Mouse (Mus musculus) 3134 (cell line): ENCODE measurements around the gene Ajm1.

Experiments used
- DNase-seq: peaks from one replicate; pipeline ENCODE4 v3.0.0-alpha.2; 2011; ENCODE audit warnings: low spot score; ENCODE audit not compliant: insufficient read length; ENCODE audit errors: extremely low read depth

The Ajm1 gene

DNA sequence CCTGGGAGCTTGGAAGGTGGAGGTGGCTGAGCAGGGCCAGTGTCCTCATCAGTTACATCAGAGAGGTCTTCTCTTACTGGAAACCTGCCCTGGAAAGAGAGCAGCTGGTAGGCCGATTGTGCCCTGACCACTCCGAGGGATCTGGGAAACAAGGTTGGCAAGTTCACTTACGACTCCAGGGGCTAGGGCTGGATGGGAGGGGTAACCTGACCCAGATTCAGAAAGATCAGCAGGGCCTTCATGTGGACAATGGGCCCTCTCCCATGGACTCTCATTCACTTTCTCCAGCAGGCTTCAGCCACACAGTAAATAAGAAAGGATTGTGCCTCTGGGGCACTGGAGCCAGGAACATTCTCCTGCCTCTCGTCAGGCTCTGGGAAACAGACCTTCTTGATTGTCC, 3.3 kb upstream of the Ajm1 start:
- no peak for DNase-seq

DNA sequence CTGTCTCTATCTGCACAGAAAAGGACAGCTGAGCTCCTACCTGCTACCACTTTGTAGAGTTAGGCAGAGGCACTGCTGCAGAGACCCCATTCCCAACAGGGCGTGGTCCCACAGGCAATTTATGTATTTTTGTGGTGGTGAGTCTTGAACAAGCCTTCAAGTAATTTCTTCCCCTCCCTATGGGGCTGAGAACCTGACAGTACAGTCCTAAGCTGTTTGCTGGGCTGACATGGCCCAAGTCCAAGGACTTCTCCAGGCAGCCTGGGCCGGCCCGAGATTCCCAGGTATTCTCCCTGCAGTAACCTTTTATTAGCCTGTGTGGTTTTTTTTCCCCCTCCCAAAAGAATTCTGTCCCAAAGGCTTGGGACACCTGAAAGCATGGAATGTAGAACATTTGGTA, 2.6 kb upstream of the Ajm1 start:
- DNase-seq: no peak

DNA sequence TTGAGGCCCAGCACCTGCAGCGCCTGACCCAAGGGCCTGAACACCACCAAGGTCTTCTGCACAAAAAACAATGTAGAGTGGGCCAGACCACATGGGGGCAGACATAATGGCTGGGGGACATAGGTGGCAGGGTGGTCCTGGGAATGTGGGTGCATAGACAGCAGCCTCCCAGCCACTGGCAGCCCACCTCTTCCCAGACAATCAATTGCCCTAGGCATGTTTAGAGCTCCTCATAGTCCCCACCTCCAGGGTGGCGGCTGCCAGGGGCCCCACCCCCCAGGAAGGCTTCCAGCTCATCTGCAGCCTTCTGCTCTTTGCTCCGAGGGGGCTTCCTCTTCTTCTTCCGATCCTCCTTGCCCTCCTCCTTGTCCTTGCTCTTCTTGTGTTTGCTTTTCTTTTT, 2.0 kb upstream of the Ajm1 start:
- DNase-seq: no peak

DNA sequence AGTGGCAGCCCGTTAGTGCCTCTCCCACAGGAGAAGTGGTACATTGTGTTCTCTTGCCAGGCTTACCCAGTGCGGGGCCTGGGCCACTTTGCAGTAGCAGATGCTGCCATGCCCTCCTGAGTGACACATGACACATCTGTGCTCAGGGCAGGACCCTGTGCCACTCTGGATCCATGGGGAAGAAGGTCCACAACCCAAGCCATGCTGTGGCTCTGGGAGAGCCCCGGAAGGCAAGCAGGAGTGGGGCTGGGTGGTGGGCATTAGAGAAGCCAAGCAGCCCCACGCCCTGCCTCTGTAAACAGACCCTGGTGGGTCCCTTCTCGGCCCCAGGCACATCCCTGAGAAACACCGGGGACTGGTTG, 1.5 kb upstream of the Ajm1 start:
- no peak for DNase-seq

DNA sequence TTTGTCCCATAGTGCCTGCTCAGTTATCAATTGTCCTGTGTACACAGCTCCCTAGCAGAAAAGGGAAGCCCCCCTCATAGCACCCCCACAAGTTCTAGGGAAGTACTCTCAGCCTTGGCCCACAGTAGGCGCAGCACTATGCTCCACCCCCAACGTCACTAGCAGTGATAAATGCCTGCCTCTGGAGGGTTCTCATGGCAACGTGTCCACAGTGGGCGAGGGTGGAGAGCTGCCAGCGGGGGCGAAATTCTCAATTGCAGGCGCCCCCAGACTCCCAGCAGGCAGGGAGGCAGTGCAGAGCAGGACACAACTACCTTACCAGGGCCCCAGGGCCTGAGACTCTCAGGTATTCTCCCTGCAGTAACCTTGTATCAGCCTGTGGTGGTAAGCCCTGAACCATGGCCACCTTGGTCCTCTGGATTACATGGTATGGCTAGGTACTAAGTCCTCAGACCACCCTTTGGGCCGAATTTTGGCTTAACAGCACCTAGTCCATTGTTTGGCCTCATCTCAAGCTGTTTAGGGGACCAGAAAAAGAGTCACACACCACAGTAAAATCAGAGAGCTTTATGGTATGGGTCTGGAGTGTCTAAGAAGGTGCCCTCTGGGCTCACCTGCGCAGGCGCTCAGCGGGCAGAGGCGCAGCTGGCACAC, 1.0 kb upstream of the Ajm1 start:
- no peak for DNase-seq

DNA sequence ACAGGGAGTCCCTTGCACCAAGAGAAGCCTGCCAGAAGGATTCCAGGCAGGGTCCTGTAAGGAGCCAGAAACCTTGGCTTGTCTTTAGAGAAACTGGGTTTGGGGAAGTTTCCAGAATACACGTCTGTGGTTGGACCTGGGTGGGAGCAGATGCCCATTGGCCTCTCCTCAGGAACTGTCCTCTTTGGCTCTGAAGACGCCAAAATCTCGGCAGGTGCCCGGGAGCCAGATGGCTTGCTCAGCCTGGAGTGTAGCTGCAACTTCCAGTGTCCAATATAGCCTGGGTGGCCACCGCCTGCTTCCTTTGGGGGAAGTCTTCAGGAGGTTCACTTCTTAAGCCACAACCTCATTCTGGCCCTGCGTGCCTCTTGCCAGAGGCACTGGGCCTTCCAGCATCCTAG, 344 bp upstream of the Ajm1 start:
- no peak for DNase-seq

DNA sequence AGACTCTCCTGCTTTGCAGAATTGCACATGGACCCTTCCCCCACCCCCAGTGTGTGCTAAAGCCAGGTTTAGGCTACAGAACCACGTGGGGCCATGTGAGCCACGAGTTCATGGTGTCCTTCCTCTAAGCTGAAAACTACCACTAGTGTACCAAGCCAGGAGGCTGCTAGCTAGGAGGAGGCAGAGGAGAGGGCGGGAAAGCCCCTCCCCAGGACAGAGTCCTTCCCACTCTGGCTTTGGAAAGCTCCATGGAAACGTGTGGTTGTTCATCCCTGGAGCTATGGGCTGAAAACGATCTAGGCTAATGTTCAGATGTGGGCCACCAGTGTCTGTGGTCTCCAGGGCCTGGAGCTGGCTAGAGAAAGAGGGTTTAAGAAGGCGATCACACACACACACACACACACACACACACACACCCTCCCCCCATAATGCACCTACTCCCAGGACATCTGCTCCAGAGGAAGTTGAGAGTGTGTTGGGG, 896 bp downstream of the Ajm1 start:
- DNase-seq: no peak

DNA sequence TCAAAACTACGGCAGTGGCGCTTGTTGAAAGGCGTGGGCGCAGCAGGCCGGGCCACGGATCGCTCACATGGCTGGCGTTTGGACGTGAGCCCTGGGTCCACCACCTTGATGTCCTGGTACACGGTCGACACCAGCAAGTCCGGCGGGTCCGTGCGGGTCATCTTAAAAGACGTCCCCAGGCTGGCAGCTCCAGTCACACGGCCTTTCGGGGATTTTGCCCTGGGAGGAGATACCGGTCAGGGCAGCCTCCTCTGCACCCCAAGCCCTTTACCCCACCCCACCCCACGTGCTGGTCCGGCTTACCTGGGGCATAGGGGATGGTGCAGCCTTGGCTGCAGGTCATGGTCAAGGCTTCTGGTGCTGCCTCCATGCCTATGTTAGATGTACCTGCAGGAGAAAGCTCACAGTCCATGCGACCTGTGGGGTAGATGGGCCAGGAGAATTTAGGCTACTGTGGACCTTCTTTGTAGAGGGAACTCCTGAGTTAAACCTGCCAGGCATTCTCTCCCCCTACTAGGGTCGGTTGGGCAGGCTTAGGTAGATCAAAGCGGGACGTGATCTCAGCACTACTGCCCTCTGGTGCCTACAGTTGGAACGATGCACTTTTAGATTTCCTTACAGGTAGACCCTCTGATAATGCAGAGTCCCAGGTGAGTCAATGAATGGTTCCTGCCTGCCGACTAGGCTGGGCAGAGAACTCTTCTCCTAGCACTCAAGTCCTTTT, 1.7 kb downstream of the Ajm1 start:
- DNase-seq: no peak

DNA sequence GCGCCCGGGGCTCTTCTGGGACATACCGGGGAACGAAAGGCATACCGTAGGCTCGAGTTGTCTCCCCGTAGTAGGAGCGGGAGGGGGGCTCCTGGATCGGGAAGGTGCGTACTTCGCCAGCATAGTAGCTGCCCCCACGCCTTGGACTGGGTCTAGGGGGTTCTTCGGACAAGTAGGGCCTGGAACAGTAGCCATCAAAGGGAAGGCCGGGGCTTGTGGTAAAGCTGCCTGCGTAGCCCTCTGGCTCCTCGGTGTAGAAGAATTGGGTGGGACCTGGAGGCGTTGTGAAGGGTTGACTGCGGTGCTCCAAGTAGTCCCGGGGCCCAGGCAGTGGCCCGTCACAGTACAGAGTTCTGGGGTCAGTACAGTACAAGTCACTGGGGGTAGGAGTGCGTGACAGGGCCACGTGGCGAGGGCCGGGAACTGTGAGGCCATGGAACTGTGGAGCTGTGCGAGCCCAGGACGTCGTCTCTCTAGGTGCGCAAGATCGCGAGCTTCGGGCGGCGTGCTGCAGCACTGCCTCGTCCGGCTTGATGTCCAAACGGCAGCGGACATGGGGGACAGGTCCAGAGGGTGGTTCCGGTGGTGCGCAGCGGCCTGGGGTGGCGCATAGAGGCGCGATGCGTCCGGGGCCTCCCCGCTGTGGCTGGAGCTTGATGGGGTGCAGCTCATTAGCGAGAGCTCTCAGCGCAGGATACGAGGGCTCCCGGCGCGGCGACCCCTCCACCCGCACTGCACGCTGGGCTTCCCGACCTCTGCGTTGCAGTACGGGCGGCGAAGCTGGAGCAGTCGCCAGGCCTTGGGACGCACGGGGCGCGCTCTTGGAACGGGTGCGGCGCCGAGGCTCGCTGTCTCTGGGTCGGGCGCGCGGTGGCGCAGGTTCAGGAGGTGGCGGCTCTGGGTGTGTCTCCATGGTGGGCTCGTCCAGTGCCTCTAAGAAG, 2.5 kb downstream of the Ajm1 start:
- DNase-seq: no peak

DNA sequence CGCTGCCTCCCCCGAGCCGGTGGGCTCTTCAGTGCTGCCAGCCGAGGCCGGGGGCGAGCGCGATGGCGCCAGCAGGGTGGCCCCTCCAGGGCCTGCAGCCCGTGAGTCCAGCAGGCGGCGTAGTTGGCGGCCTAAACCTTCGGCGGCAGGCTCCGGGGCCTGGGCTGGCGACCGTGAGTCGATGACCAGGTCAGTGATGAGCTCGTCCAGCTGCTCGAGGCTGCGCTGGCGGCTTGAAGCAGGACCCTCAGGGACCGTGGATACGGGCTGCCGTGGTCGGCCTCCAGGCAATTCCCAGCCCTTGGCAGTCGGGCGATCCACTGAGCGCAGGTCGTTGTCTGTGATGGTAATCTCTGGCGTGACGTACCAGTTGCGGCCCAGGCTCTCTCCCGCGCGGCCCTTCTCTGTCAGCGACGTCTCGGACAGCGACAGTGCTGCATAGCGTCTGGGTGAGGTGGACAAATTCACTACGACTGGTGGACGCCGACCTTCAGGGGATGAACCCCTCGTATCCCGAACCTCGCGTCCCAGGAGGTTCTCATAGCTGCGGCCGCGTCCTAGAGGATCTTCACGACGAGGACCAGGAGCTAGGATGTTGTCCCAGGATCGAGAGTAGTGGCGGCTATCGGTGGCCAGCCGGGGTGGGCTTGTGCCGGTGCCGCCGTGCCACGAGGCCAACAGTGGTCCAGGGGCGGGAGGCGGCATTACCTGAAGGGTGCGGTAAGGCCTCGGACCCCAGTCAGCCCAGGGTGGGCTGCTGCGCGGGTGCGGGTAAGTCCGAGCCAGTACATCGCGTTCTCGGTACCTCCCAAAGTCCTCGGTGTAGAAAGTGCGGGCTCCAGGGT, 3.4 kb downstream of the Ajm1 start:
- no peak for DNase-seq

DNA sequence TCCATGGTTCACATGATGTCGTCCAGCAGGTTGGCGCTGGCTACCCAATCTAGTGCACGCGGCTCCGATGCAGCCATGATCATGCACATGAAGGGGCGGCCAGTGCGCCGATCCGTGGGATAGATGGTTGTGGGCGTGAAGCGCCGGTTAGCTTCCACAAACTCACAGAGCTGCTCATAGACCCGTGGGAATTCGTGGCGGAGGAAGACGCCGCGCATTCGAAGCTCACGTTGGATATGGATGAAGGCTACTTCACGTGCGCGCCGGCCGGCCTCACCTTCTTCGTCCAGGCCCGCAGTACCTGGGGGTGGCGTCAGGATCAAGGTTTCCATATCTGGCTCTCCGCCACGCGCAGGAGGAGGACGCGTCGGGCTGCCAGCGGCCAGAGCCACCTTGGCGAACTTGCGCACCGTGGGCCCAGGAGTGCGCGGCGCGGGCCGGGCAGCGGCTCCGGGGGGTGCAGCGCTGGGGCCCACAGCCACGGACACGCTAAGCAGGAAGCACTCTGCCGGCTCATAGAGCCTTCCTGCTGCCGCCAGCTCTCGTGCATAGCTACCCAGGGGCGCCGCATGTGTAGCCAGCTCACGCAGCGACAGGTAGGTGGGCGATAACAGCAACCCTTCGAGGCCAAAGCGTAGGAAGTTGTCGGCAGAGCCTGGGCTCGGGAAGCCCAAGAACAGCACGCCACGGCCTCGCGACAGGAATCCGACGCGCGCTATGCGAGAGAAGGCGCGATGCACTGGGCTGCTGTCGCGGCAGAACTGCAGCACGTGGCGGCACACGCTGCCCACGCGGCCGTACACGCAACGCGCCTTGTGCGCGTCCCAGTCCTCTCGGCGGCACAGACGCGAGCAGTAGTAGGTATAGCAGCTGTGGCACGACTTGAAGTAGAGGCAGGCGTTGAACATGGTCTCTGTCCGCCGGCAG, 4.3 kb downstream of the Ajm1 start:
- no peak for DNase-seq

DNA sequence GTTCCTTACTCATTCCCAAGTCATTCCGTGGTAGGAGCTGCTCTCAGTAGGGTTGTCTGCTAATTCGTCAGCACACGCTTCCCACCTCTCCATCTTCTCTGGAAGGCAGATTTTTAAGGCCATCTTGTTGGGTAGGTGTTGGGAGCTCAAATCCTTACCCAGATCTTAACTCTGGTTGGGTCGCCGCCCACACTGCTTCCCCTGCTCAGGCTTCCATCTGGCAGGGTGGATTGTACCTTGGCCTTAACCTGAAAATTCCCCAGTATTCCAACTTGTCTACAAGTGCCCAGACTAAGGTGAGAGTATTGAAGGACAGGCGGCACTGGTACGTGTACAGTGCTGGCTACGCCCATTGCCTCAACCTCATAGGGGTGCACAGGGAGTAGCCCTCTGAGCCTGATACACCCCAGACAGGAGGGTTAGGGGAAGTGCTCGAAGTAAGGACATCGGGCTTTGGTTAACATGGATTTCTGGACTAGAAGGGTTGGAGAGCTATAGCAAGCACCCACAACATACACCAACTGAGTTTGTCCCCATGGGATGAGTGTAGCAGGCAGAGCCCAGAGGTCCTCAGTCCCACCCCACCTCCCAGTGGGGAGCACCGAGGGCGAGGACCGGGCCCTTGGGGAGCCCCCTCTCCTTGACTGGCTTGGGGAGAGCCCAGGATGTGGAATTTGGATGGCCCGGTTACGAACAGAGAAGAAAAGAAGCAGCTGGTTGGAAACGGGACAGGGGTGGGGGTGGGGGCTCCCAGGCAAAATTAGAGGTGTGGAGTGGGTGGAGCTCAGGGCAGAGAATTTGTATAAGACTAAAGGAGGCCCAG, 5.3 kb downstream of the Ajm1 start:
- no peak for DNase-seq

DNA sequence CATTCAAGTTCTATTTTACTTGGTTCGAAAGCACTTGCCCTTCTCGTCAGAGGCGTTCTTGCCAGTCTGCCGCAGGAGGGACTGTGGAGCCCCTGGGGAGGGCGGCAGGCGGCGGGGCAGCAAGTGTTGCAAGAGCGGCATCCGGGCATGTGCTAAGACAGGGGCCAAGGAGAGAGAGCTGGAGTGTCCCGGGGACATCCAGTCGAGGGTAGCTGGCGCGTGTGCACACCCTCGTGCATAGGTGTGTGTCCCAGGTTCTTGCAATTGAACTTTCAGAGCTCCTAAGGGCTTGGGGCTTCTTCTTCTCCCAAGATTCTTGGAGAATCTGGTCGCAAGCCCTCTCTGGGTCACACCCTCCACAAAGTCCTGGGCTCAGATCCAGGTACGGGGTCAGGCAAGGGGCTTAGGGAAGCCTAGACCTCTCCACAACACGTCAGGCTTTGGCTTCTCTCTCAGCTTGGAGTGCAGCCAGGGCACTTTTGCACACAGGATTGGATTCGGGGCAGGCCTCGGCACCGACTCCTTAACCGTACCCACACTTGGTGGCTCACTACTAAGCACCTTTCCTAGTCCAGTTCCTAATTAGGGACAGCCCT, 6.0 kb downstream of the Ajm1 start:
- DNase-seq: peak; percentile 72

DNA sequence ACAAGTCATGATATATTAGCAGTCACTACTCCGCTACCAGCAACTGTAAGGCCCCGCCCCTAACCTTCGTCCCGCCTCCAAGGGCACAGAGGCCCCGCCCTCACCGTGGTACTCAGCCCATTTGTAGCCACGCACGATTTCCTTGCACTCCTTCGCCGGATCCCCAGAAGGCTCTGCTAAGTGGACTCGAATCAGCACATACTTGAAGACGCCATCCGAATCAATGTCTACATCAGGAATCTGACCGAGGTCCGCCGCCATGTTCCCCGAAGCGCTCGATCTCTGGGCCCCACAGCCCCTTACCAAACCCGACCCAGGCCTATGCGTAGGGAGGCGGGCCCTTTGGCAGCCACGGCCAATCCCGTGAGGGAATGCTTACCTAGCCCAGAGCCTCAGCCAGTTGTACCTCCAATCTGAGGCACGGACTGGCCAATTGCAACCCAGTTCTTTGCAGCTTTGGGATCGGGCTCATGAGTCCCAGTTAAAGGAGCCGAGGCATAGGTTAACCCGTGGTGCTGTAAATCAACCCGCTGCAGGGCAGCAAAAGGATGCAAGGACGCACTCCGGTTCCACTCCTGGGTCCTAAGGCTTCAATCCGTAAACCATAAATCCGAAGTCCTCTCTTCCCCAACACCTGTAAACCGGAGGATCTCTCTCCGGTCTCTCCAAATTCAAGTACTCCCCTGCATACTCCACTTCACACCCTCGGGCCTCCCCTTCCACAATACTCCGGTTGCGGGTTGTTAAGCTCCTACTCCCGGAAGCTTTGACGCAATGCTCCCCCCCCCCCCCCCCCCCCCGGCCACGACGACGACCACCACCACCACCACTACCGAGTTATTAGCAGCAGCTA, 6.8 kb downstream of the Ajm1 start, which contains the start of the genes Mamdc4 and Phpt1:
Gene Mamdc4, minus strand, starts transcription at position 267 of the 853 bp plus-strand sequence.
Gene Phpt1, minus strand, starts transcription at position 646 of the 853 bp plus-strand sequence.
- DNase-seq: peak; percentile 94

DNA sequence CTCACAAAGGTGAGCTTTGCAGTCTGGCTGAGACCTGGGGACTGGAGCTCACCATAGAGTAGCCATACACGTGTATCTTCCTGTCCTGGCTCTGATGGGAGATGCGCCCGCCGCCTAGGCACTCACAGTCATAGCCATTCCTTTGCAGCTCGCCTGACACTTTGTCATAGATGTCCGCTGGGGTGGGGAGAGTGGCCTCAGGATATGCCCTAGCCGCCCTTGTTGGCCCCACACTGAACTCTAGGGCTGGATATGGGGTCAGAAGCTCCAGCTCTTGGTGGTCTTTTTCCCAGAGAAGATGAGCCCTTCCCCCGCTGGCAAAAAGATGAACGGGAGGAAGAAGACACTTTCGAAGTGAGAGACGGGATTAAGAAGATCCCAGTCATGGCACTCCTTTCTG, 7.4 kb downstream of the Ajm1 start:
- DNase-seq: no peak

DNA sequence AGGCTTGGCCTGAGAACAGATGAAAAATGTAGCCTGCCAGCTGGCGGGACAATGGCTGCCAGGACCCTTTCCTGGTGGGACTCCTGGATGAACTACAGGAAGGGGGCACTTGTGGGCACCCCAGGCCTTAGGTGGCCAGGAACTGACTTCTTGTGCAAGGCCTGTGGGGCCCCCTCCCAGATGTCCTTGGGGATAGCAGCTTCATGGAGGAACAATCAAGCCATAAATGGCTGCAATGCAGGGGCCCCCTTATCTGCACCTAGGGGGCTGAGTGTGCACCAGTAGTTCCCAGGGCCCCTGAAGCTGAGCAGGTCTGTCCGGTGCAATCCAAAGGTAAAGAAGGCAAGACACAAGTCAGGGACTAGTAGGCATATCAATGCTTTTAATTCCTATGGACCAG, 8.5 kb downstream of the Ajm1 start:
- DNase-seq: no peak

DNA sequence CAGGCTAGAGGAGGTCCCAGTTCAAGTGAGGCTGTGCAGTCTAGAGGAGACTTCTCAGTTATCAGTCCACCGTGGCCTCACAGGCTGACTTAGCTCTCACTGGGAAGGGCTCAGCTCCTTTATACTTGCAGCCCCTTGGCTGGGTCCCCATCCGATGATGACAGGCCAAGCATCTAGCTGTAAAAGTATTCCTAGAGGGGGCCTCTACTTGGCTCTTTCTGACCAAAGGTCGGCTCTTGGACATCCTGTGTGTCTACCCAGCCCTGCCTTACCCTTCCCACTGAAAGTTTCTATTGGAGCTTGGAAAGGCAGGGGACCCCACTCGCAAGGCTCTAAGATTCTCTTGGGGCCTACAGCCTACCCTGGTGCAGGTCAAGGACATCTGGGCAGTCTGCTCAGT, 10.3 kb downstream of the Ajm1 start:
- DNase-seq: no peak
